In the genomic region with DNA sequence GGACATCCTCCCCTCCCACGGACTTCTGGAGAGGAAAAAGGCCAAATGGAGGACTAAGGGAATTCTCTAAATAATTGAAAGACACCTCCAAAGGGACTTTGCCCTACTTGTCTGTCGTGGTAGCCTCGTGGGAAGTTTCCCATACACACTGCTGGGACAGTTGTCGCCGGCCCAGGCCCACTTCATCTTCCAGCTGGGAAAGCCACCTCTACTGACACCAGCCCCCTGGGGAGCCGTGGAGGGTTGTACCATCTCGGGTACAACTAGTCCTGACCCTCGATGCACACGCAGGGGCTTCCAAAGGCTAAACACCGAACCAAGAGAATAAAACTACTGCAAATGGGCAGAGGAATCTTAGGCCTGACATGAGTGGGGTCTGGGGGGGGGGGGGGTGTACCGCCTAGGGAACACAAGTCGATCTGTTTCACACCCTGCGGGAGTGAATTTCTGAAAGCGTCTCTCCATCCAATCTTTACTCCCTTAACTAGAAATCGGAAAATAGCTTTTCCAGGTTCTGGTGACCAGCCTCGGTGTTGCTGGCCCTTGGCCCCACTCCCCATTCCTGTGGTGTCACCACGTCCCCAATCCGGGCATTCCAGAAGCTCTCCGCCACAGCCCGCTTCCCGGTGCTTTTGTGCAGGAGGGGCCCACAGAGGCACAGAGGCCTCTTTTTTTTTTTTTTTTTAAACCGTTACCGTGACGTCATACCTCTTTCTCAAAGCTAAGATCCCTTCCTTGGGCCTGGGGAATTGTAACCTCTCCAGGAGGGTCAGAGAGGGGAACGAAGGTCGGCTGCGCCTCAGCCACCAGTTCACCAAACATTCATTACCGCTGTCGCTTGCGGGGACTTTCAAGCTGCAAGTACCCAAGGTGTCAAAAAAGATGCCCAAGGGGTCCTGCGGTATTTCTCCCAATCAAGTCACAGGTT, we compare ENCODE assay signal across 10 mouse cellular contexts. TPM values are rescaled to one million over a fixed set of nuclear protein-coding genes. Genes with fewer than 3 reads are reported as not detected.
DNase-seq lines count a peak whose midpoint lies in the region; ATAC-seq and TF ChIP-seq lines count a peak whose summit lies in the region.
"Had no signal": no experiment of that assay in that cellular context is flagged by ENCODE, and none has a peak within 500 bp of the region (broad histone marks: within the 10 kb centered on the region; RNA-seq: fewer than 3 reads in every experiment).

No protein-coding gene starts in this region.

- no peak for TF ChIP-seq CTCF in lung, embryonic 14.5 days (IDR thresholded peaks at IDR 0.05; ENCODE audit: low read depth)

- ATAC-seq in lung, embryonic 14.5 days (ENCODE audit: insufficient read depth), result no peak
- no peak for ATAC-seq in hindbrain, embryonic 11.5 days (ENCODE audit: low FRiP score)
- ATAC-seq in neural tube, embryonic 13.5 days (ENCODE audit: low read depth), result no peak

- no peaks in the 10 kb centered on the region for H3K9me3 ChIP-seq in heart, embryonic 10.5 days
- H3K9me3 ChIP-seq in lung, embryonic 14.5 days (ENCODE audit: low read depth, low read length), result no peaks in the 10 kb centered on the region
- no peaks in the 10 kb centered on the region for H3K9me3 ChIP-seq in hindbrain, embryonic 11.5 days (ENCODE audit: control insufficient read depth, low read length)
- H3K9me3 ChIP-seq in neural tube, embryonic 13.5 days, result no peaks in the 10 kb centered on the region

- no peak for DNase-seq in heart, embryonic 10.5 days (ENCODE audit: low spot score)
- DNase-seq in heart, adult 9 months (ENCODE audit: low spot score in 2 of 2), result no peak
- DNase-seq in lung, embryonic 14.5 days, result no peak
- DNase-seq in lung, adult 18-20 months, result no peak
- DNase-seq in hindbrain, embryonic 11.5 days (ENCODE audit: low spot score), result peak; percentile 58
- no peak for DNase-seq in left cerebral cortex, adult 18-20 months (ENCODE audit: low spot score in 2 of 2)
- no peak for DNase-seq in thymus, postnatal 14 days
- DNase-seq: lung, postnatal 36 days had no signal

- H3K4me3 ChIP-seq in heart, embryonic 10.5 days, result peak overlapping the region; percentile 38
- H3K4me3 ChIP-seq in lung, embryonic 14.5 days (ENCODE audit: low read depth, low read length), result no peak overlapping the region
- H3K4me3 ChIP-seq in hindbrain, embryonic 11.5 days (ENCODE audit: low read depth, low read length), result no peak overlapping the region
- H3K4me3 ChIP-seq in neural tube, embryonic 13.5 days, result no peak overlapping the region
- H3K4me3 ChIP-seq: erythroblast, embryonic 14.5 days had no signal

- H3K4me1 ChIP-seq in heart, embryonic 10.5 days, result peaks cover 56% of the 10 kb centered on the region
- no peaks in the 10 kb centered on the region; the same call in 1 of the 2 replicates for H3K4me1 ChIP-seq in lung, embryonic 14.5 days (ENCODE audit: insufficient read depth)
- H3K4me1 ChIP-seq in hindbrain, embryonic 11.5 days (replicated peaks; ENCODE audit: control insufficient read depth, insufficient read depth, low read length), result peaks cover 10% of the 10 kb centered on the region
- H3K4me1 ChIP-seq in neural tube, embryonic 13.5 days (replicated peaks), result peaks cover 47% of the 10 kb centered on the region

- peaks cover 96% of the 10 kb centered on the region for H3K27me3 ChIP-seq in heart, embryonic 10.5 days (ENCODE audit: insufficient read depth, poor library complexity, severe bottlenecking)
- H3K27me3 ChIP-seq in lung, embryonic 14.5 days (ENCODE audit: insufficient read depth, low read length), result peaks cover 97% of the 10 kb centered on the region
- H3K27me3 ChIP-seq in hindbrain, embryonic 11.5 days (ENCODE audit: control insufficient read depth, insufficient read depth, low read length), result peaks cover 84% of the 10 kb centered on the region
- peaks cover 99% of the 10 kb centered on the region for H3K27me3 ChIP-seq in neural tube, embryonic 13.5 days

- H3K9ac ChIP-seq in lung, embryonic 14.5 days, result no peak overlapping the region
- no peak overlapping the region for H3K9ac ChIP-seq in hindbrain, embryonic 11.5 days (ENCODE audit: low read depth, low read length)
- H3K9ac ChIP-seq in neural tube, embryonic 13.5 days, result no peak overlapping the region

- 1% methylated on average over 31 of the region's 31 CpGs for WGBS in heart, embryonic 10.5 days
- WGBS in lung, embryonic 14.5 days, result 5% methylated on average over 31 of the region's 31 CpGs
- under 1% methylated on average over 31 of the region's 31 CpGs for WGBS in hindbrain, embryonic 11.5 days
- under 1% methylated on average over 31 of the region's 31 CpGs for WGBS in neural tube, embryonic 13.5 days

- peak overlapping the region; percentile 13; the same call in 1 of the 2 replicates for H3K27ac ChIP-seq in heart, embryonic 10.5 days
- no peak overlapping the region for H3K27ac ChIP-seq in lung, embryonic 14.5 days (ENCODE audit: low read depth)
- H3K27ac ChIP-seq in hindbrain, embryonic 11.5 days (ENCODE audit: low read depth, low read length), result no peak overlapping the region
- H3K27ac ChIP-seq in neural tube, embryonic 13.5 days (replicated peaks), result no peak overlapping the region

- peak overlapping the region; percentile 18; the same call in 1 of the 2 replicates for H3K4me2 ChIP-seq in lung, embryonic 14.5 days
- peak overlapping the region; percentile 11; the same call in 1 of the 2 replicates for H3K4me2 ChIP-seq in hindbrain, embryonic 11.5 days (replicated peaks; ENCODE audit: low read depth, low read length)
- H3K4me2 ChIP-seq in neural tube, embryonic 13.5 days, result peak overlapping the region; percentile 24

- peaks cover 9% of the 10 kb centered on the region for H3K36me3 ChIP-seq in heart, embryonic 10.5 days
- H3K36me3 ChIP-seq in lung, embryonic 14.5 days (ENCODE audit: insufficient read depth), result no peaks in the 10 kb centered on the region
- H3K36me3 ChIP-seq in hindbrain, embryonic 11.5 days (ENCODE audit: control insufficient read depth, insufficient read depth, low read length), result no peaks in the 10 kb centered on the region
- no peaks in the 10 kb centered on the region for H3K36me3 ChIP-seq in neural tube, embryonic 13.5 days

RNA-seq across cellular contexts. Expression of gene Foxc1, which starts 3.0 kb away (rescaled TPM):
- 1.4 and 2.0 TPM in 2 replicates for polyA plus RNA-seq in heart, embryonic 10.5 days (2016; fragmentation: Nextera tagmentation; extraction: Ambion mirVana)
- 0.63 and 0.74 TPM in 2 replicates for polyA plus RNA-seq in lung, embryonic 14.5 days (2014; fragmentation: Nextera tagmentation; extraction: Ambion mirVana)
- 5.6 and 6.1 TPM in 2 replicates for polyA plus RNA-seq in hindbrain, embryonic 11.5 days (2014; fragmentation: Nextera tagmentation; extraction: Ambion mirVana)
- polyA plus RNA-seq in neural tube, embryonic 13.5 days (2015; fragmentation: Nextera tagmentation; extraction: Ambion mirVana), result 2.4 and 2.6 TPM in 2 replicates
- total RNA-seq in left cerebral cortex, adult 18-20 months (2021), result 1 to 10 TPM; 5.7 to 6.6 TPM
- polyA plus RNA-seq: erythroblast, embryonic 14.5 days had no signal
